Mouse (Mus musculus): ENCODE measurements around the gene Cdk20. TPM values are rescaled to one million over a fixed set of nuclear protein-coding genes. Genes with fewer than 3 reads are reported as not detected.

Cdk20 gene
- total and polyA plus RNA-seq, 2 experiments from 2014 or later, result 1.9 to 3.5 TPM

- H3K27me3 ChIP-seq (ENCODE audit: control insufficient read depth, insufficient read depth, low read length), result no peaks in the 10 kb centered on the region
- 93% methylated on average over 1 of the region's 1 CpGs for WGBS
- H3K9ac ChIP-seq (replicated peaks; ENCODE audit: low read depth, low read length), result no peak overlapping the region
- no peak overlapping the region for H3K4me3 ChIP-seq (ENCODE audit: low read depth, low read length)
- no peak for DNase-seq (ENCODE audit: low spot score)
- TF ChIP-seq EP300 (IDR thresholded peaks at IDR 0.05; ENCODE audit: low read depth), result no peak
- TF ChIP-seq CTCF (IDR thresholded peaks at IDR 0.05; ENCODE audit: low read depth), result no peak
- H3K4me2 ChIP-seq (ENCODE audit: low read depth, low read length), result no peak overlapping the region
- H3K27ac ChIP-seq (ENCODE audit: low read depth), result no peak overlapping the region
- ATAC-seq (ENCODE audit: insufficient read depth, low read depth), result no peak
- no peaks in the 10 kb centered on the region for H3K9me3 ChIP-seq (replicated peaks; ENCODE audit: control insufficient read depth, low read length)
- peaks cover 5% of the 10 kb centered on the region; the same call in 1 of the 2 replicates for H3K4me1 ChIP-seq (ENCODE audit: control insufficient read depth, insufficient read depth)
- H3K36me3 ChIP-seq (replicated peaks; ENCODE audit: control insufficient read depth, insufficient read depth, low read length), result no peaks in the 10 kb centered on the region
Observed at GRCm38 (mm10) chr13:64398065-64398464, 34.0 kb upstream of the Cdk20 start.

DNA sequence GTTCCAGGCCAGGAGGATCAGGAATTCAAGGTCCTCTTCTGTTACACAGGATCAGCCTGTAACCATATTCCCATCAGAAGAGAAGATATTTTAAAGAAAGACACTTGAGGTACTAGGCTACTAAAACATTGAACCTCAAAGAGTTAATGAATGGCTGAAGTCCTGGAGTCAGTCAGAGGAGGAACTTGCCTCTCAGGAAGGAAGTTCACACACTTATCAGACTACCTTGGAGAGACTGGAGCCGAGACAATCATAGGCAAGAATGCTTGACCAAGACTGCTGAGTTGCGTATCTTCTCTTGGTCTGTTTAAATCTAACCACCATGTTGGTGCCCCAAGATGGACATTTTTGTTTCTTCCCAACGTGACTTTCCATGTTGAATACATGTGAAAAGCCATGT lies 32.2 kb upstream of the Cdk20 start:
- Histone ChIP-seq H3K27ac (ENCODE audit: low read depth) (no peak overlapping the region), H3K4me2 (ENCODE audit: low read depth, low read length) (no peak overlapping the region), H3K9ac (replicated peaks; ENCODE audit: low read depth, low read length) (no peak overlapping the region), H3K4me1 (ENCODE audit: control insufficient read depth, insufficient read depth) (peaks cover 11% of the 10 kb centered on the region; the same call in 1 of the 2 replicates), H3K4me3 (ENCODE audit: low read depth, low read length) (no peak overlapping the region), H3K27me3 (ENCODE audit: control insufficient read depth, insufficient read depth, low read length) (no peaks in the 10 kb centered on the region), H3K36me3 (replicated peaks; ENCODE audit: control insufficient read depth, insufficient read depth, low read length) (no peaks in the 10 kb centered on the region), H3K9me3 (replicated peaks; ENCODE audit: control insufficient read depth, low read length) (no peaks in the 10 kb centered on the region)
- WGBS, result 59% methylated on average over 3 of the region's 3 CpGs
- ATAC-seq (ENCODE audit: insufficient read depth, low read depth), result no peak
- no peak for DNase-seq (ENCODE audit: low spot score)
- TF ChIP-seq EP300 (IDR thresholded peaks at IDR 0.05; ENCODE audit: low read depth), result no peak
- TF ChIP-seq CTCF (IDR thresholded peaks at IDR 0.05; ENCODE audit: low read depth), result no peak

DNA sequence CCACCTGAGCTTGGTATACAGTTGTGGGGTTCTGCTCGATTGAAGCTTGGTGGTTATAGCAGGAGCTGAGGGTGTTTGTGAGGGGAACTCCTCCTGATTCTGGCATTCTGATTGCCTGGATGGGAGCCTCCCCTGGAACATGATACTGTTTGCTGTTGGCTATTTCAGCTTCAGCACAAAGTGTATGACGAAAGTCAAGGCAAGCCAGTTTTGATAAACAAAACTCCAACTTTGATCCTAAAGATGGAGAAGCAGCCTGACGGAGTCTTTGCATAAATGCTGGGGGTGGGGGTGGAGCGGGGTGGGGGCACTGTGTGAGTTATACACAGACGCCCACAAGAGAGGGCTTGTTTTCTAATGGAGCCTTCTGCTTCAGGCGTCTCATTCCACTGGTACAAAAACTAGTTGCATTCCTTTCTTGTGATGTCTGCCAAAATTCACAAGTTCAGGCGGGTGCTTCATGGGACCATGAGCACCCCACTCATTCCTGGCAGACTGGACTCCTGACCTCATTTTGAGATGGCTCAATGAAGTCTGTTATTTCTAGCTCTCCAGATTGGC lies 31.2 kb upstream of the Cdk20 start:
- peak; percentile 74 for DNase-seq (ENCODE audit: low spot score)
- Histone ChIP-seq H3K4me2 (ENCODE audit: low read depth, low read length) (peak overlapping the region; percentile 32; the same call in 1 of the 2 replicates), H3K4me1 (ENCODE audit: control insufficient read depth, insufficient read depth) (peaks cover 11% of the 10 kb centered on the region; the same call in 1 of the 2 replicates), H3K4me3 (ENCODE audit: low read depth, low read length) (no peak overlapping the region), H3K9me3 (replicated peaks; ENCODE audit: control insufficient read depth, low read length) (no peaks in the 10 kb centered on the region), H3K9ac (replicated peaks; ENCODE audit: low read depth, low read length) (no peak overlapping the region), H3K27me3 (ENCODE audit: control insufficient read depth, insufficient read depth, low read length) (no peaks in the 10 kb centered on the region), H3K27ac (ENCODE audit: low read depth) (peak overlapping the region; percentile 71), H3K36me3 (replicated peaks; ENCODE audit: control insufficient read depth, insufficient read depth, low read length) (no peaks in the 10 kb centered on the region)
- 29% methylated on average over 7 of the region's 7 CpGs for WGBS
- peak; percentile 86 for ATAC-seq (ENCODE audit: insufficient read depth, low read depth)
- no peak for TF ChIP-seq EP300 (IDR thresholded peaks at IDR 0.05; ENCODE audit: low read depth)
- TF ChIP-seq CTCF (IDR thresholded peaks at IDR 0.05; ENCODE audit: low read depth), result no peak

DNA sequence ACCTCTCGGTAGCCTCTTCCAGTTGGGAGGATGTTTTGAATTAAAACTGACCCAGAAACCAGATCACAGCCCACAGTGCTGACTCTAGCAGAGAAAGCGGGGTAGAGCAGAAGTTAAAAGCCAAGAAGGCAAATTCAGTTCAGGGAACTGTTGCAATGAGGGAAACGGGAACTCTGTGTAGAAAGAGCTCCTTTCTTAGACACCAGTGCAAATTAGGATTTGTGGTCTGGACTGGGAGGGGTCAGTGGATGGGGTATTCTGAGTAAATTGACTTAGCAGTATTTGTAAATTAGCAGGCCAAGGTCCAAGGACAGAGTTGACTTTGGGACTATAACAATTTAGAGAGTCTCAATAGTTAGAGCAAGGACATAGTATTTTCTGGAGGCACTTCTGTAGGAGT lies 30.1 kb upstream of the Cdk20 start:
- Histone ChIP-seq H3K9ac (replicated peaks; ENCODE audit: low read depth, low read length) (no peak overlapping the region), H3K4me2 (ENCODE audit: low read depth, low read length) (no peak overlapping the region), H3K36me3 (replicated peaks; ENCODE audit: control insufficient read depth, insufficient read depth, low read length) (no peaks in the 10 kb centered on the region), H3K27ac (ENCODE audit: low read depth) (peak overlapping the region; percentile 71), H3K9me3 (replicated peaks; ENCODE audit: control insufficient read depth, low read length) (no peaks in the 10 kb centered on the region), H3K4me1 (ENCODE audit: control insufficient read depth, insufficient read depth) (peaks cover 11% of the 10 kb centered on the region; the same call in 1 of the 2 replicates), H3K4me3 (ENCODE audit: low read depth, low read length) (no peak overlapping the region), H3K27me3 (ENCODE audit: control insufficient read depth, insufficient read depth, low read length) (no peaks in the 10 kb centered on the region)
- TF ChIP-seq CTCF (IDR thresholded peaks at IDR 0.05; ENCODE audit: low read depth), result no peak
- TF ChIP-seq EP300 (IDR thresholded peaks at IDR 0.05; ENCODE audit: low read depth), result no peak
- 50% methylated on average over 3 of the region's 3 CpGs for WGBS
- DNase-seq (ENCODE audit: low spot score) (no peak), ATAC-seq (ENCODE audit: insufficient read depth, low read depth) (no peak)

GRCm38 (mm10) chr13:64402504-64402949 lies 29.6 kb upstream of the Cdk20 start:
- Histone ChIP-seq H3K27ac (ENCODE audit: low read depth) (no peak overlapping the region), H3K4me1 (ENCODE audit: control insufficient read depth, insufficient read depth) (peaks cover 11% of the 10 kb centered on the region; the same call in 1 of the 2 replicates), H3K36me3 (replicated peaks; ENCODE audit: control insufficient read depth, insufficient read depth, low read length) (no peaks in the 10 kb centered on the region), H3K4me2 (ENCODE audit: low read depth, low read length) (no peak overlapping the region), H3K9me3 (replicated peaks; ENCODE audit: control insufficient read depth, low read length) (no peaks in the 10 kb centered on the region), H3K27me3 (ENCODE audit: control insufficient read depth, insufficient read depth, low read length) (no peaks in the 10 kb centered on the region), H3K4me3 (ENCODE audit: low read depth, low read length) (no peak overlapping the region), H3K9ac (replicated peaks; ENCODE audit: low read depth, low read length) (no peak overlapping the region)
- 68% methylated on average over 10 of the region's 10 CpGs for WGBS
- ATAC-seq (ENCODE audit: insufficient read depth, low read depth) (no peak), DNase-seq (ENCODE audit: low spot score) (no peak)
- TF ChIP-seq CTCF (IDR thresholded peaks at IDR 0.05; ENCODE audit: low read depth), result no peak
- TF ChIP-seq EP300 (IDR thresholded peaks at IDR 0.05; ENCODE audit: low read depth), result no peak
